Mouse (Mus musculus) forebrain, embryonic 14.5 days (tissue): ENCODE results near the gene Ulk4. TPM values are rescaled to one million over a fixed set of nuclear protein-coding genes. Genes with fewer than 3 reads are reported as not detected.
A peak's percentile ranks its signal among the peaks of the same experiment; 100 is the strongest.

Experiments used
- ATAC-seq: fragments of 200-750 bp; cut with Nextera tagmentation; 2 replicates; pipeline ENCODE4 v1.8.0; 2017; ENCODE audit warnings: mild to moderate bottlenecking, moderate library complexity
- DNase-seq: peaks from one replicate; pipeline ENCODE4 v3.0.0-alpha.2; 2015; ENCODE audit warnings: low spot score
- H3K27ac ChIP-seq: fragments of 300-500 bp; sonication (generic); 2 replicates; pipeline ENCODE4 v1.5.1; 2014; ENCODE audit warnings: low read depth, mild to moderate bottlenecking, control low read depth, low read length, moderate library complexity
- H3K27me3 ChIP-seq: fragments of 300-500 bp; sonication (generic); replicated peaks from 2 replicates; pipeline ENCODE4 v1.6.1; 2014; ENCODE audit warnings: low read length, control low read depth, mixed read lengths; ENCODE audit not compliant: control insufficient read depth, insufficient read depth
- H3K36me3 ChIP-seq: fragments of 300-500 bp; sonication (generic); 2 replicates; pipeline ENCODE4 v1.6.1; 2014; ENCODE audit warnings: low read length, control low read depth; ENCODE audit not compliant: control insufficient read depth, insufficient read depth
- H3K4me1 ChIP-seq: fragments of 300-500 bp; sonication (generic); 2 replicates; pipeline ENCODE4 v1.6.1; 2014; ENCODE audit warnings: antibody characterized with exemption, low read length, control low read depth; ENCODE audit not compliant: control insufficient read depth, insufficient read depth
- H3K4me2 ChIP-seq: fragments of 300-500 bp; sonication (generic); 2 replicates; pipeline ENCODE4 v1.6.1; 2014; ENCODE audit warnings: mild to moderate bottlenecking, control low read depth, low read length
- H3K4me3 ChIP-seq: fragments of 300-500 bp; sonication (generic); 2 replicates; pipeline ENCODE4 v1.5.1; 2014; ENCODE audit warnings: low read depth, low read length, control low read depth
- H3K9ac ChIP-seq: fragments of 300-500 bp; sonication (generic); 2 replicates; pipeline ENCODE4 v1.6.1; 2014; ENCODE audit warnings: mild to moderate bottlenecking, low read length, control low read depth, moderate library complexity
- H3K9me3 ChIP-seq: fragments of 300-500 bp; sonication (generic); replicated peaks from 2 replicates; pipeline ENCODE4 v1.6.1; 2016; ENCODE audit warnings: low read length, control low read depth, mixed read lengths; ENCODE audit not compliant: control insufficient read depth
- WGBS: fragments of 180-500 bp; shearing (Covaris S2); extraction: QIAGEN DNeasy Blood & Tissue Kit; methylation state at CpG from one replicate; pipeline ENCODE4 v1.1.7; 2014; 5-methylcytosine and 5-hydroxymethylcytosine counted together
- polyA plus RNA-seq: library from polyadenylated mRNA; unstranded; fragments of >200 nt; fragmentation: Nextera tagmentation; extraction: Ambion mirVana; gene quantifications from 2 replicates; pipeline ENCODE4 v1.2.1, GENCODE M21; 2014

The Ulk4 gene
- polyA plus RNA-seq, 1 experiment from 2014 or later: 131 TPM

DNA sequence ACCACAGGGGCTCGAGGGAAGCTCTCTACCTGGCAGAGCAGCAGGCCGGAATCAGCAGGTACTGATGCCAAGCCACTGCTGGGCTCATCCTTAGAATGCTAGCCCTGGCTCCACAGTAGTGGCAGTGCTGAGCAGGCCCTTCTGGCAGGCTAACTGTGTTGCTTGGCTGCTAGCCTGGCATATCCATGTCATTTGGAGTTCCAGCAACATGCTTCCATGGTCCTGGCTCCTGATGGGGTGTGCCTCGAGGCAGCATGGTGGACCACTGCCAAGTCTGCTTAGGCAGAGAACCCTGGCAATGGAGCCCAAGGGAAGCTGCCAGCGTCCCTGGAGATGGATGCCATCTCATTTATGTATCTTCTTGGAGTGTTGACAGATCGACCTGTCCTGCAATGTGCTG is 169.4 kb downstream of the Ulk4 start:
- peak overlapping the region; percentile 63; the same call in 1 of the 2 replicates for H3K27ac ChIP-seq
- H3K36me3 ChIP-seq: no peaks in the 10 kb centered on the region
- H3K4me3 ChIP-seq: no peak overlapping the region
- no peak overlapping the region for H3K9ac ChIP-seq
- WGBS: 29% methylated on average over 5 of the region's 5 CpGs
- no peaks in the 10 kb centered on the region for H3K27me3 ChIP-seq
- H3K9me3 ChIP-seq: no peaks in the 10 kb centered on the region
- peaks cover 13% of the 10 kb centered on the region for H3K4me1 ChIP-seq
- ATAC-seq (peak; percentile 89), DNase-seq (peak; percentile 95)
- no peak overlapping the region for H3K4me2 ChIP-seq

DNA sequence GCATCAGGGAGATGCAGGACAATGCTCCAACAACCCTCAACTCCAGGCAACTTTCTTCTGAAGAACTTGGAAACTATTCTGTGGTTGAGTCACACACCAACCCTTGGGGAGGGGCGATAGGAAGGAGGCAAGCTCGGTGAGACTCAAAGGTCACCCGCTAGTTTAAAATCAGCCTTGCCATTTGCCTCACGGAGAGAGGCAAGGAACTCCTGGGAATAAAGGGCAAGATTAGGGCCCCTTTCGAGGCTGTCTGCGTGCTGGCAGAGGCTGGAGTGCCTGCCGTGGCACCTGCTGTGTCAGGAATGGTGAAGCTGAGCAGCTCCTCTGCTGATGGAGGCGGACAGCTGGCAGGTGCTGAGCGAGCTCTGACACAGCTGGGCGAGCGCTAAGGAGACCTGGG is 169.9 kb downstream of the Ulk4 start:
- ATAC-seq (peak; percentile 28; the same call in 1 of the 2 replicates), DNase-seq (no peak)
- H3K9me3 ChIP-seq: no peaks in the 10 kb centered on the region
- no peaks in the 10 kb centered on the region for H3K36me3 ChIP-seq
- no peaks in the 10 kb centered on the region for H3K27me3 ChIP-seq
- peaks cover 13% of the 10 kb centered on the region for H3K4me1 ChIP-seq
- H3K9ac ChIP-seq: no peak overlapping the region
- WGBS: 20% methylated on average over 11 of the region's 11 CpGs
- no peak overlapping the region for H3K4me3 ChIP-seq
- no peak overlapping the region for H3K4me2 ChIP-seq
- H3K27ac ChIP-seq: peak overlapping the region; percentile 63

DNA sequence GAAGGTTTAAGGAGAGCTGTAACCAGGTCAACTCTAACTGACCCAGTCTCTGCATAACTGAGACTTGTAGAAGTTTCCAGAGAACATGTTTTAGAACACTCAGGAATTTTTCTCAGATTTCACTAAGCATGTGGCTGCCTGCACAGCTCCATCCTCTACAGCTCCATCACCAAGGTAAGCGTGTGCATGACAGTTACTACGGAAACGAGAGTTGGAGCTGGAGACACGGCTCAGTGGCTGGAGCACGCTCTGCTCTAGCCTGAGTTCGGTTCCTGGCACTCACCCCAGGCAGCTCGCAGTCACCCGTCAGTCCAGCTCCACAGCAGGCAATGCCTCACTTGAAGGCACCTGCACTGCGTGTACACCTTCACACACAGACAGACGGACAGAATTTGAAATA is 175.5 kb downstream of the Ulk4 start:
- no peaks in the 10 kb centered on the region for H3K27me3 ChIP-seq
- H3K36me3 ChIP-seq: no peaks in the 10 kb centered on the region
- H3K9me3 ChIP-seq: no peaks in the 10 kb centered on the region
- DNase-seq (no peak), ATAC-seq (no peak)
- 82% methylated on average over 10 of the region's 10 CpGs for WGBS
- H3K9ac ChIP-seq: no peak overlapping the region
- no peak overlapping the region for H3K4me3 ChIP-seq
- H3K4me2 ChIP-seq: no peak overlapping the region
- no peaks in the 10 kb centered on the region; the same call in 1 of the 2 replicates for H3K4me1 ChIP-seq
- no peak overlapping the region for H3K27ac ChIP-seq

DNA sequence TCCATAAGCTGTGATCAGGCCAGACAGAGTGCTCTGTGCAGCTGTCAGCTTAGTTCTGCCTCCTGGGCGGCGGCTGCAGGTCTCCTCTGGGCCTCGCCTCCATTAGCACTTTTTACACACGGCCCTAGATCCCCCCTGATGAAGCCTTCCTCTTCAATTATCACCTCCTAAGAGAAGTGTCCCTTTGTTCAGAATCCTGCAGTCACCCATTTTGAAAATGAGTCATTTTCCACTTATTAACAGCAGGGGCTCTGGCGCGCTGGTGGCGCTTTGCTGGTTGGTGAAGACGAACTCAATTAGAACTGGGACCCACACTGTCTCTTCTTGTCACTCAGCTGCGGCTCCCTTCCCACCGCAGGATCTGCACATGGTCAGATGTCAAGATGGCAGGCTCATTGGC is 177.5 kb downstream of the Ulk4 start:
- ATAC-seq: peak; percentile 60; the same call in 1 of the 2 replicates
- H3K9me3 ChIP-seq: no peaks in the 10 kb centered on the region
- DNase-seq: peak; percentile 63
- no peaks in the 10 kb centered on the region for H3K4me1 ChIP-seq
- H3K27ac ChIP-seq: 0 out of 2 replicates have a peak overlapping the region, but pooled peaks have one; percentile 15
- no peak overlapping the region for H3K4me2 ChIP-seq
- H3K4me3 ChIP-seq: no peak overlapping the region
- H3K27me3 ChIP-seq: no peaks in the 10 kb centered on the region
- H3K36me3 ChIP-seq: no peaks in the 10 kb centered on the region
- H3K9ac ChIP-seq: no peak overlapping the region
- 62% methylated on average over 10 of the region's 10 CpGs for WGBS

DNA sequence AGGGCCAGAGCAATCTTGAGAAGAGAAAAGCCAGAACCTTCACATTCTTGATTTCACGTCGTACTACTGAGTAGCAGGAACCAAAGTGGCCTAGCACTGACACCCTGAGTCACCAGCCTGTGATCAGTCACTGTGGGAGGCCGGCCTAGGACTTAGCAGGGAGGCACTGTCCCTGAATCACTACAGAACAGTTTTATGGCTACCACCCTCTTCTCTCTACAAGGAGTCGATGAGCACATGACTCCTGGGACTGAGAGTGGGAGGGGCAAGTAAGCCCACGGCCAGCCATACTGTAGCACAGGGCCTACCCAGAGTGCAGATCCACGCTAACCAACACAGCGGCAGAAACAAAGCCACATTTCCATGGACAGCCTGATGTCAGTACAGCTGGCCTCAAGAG is 183.2 kb downstream of the Ulk4 start:
- ATAC-seq (no peak), DNase-seq (no peak)
- WGBS: 91% methylated on average over 7 of the region's 7 CpGs
- H3K9ac ChIP-seq: no peak overlapping the region
- H3K4me2 ChIP-seq: no peak overlapping the region
- H3K4me1 ChIP-seq: no peaks in the 10 kb centered on the region
- H3K27ac ChIP-seq: no peak overlapping the region
- no peaks in the 10 kb centered on the region for H3K9me3 ChIP-seq
- no peak overlapping the region for H3K4me3 ChIP-seq
- no peaks in the 10 kb centered on the region for H3K27me3 ChIP-seq
- no peaks in the 10 kb centered on the region for H3K36me3 ChIP-seq

DNA sequence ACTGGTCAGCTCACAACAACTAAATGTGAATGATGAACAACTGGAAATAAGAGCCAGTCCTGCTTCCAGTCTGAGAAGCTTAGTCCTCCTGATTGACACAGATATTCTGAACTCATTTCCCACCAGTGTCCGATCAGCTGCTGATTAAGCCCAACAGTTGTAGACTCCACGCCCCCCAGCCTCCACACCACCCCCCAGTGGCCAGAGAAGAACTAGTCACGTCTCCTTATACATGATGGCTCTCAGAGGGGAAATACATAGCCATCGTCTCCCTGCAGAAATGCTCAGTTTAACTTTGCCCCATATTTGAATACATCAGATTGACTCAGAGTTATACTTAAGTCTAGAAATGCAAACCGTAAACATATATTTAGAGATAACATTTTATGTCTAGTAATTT is 184.4 kb downstream of the Ulk4 start:
- no peak overlapping the region for H3K9ac ChIP-seq
- no peaks in the 10 kb centered on the region for H3K36me3 ChIP-seq
- H3K27ac ChIP-seq: no peak overlapping the region
- WGBS: 82% methylated on average over 5 of the region's 5 CpGs
- no peak overlapping the region for H3K4me2 ChIP-seq
- H3K27me3 ChIP-seq: no peaks in the 10 kb centered on the region
- H3K9me3 ChIP-seq: no peaks in the 10 kb centered on the region
- ATAC-seq (no peak), DNase-seq (no peak)
- no peaks in the 10 kb centered on the region for H3K4me1 ChIP-seq
- no peak overlapping the region for H3K4me3 ChIP-seq

DNA sequence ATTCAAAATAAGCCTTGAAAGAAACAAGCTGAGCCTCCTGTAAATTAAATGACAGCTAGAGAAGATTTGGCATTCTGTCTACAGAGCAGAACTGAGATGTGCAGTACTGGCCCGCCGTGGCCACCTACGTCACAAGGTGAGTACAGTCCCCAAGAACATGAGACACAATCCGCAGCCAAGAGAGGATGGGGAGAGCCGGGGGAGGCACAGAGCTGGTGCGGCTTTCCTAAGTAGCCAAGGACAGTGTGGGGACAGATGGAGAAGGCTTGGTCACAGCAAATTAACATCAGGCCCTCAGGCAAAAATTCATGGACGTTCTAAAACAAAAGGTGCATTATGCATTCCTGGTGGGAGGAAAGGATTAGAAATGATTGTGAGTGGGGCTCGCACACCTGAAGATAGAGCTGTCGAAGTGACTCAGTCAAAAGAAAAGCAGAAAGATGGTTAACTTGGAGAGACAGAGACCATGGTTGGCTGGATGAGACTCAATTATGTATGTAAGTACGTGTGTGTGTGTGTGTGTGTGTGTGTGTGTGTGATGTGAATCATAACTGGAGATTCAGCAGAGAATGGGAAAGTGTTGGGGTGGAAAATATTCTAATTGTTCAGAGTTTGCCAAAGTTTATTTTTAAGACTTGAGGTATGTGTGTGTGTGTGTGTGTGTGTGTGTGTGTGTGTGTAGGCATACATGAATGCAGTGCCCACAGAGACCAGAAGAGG is 185.8 kb downstream of the Ulk4 start:
- H3K27me3 ChIP-seq: no peaks in the 10 kb centered on the region
- H3K4me1 ChIP-seq: no peaks in the 10 kb centered on the region
- no peak overlapping the region for H3K4me3 ChIP-seq
- DNase-seq (no peak), ATAC-seq (no peak)
- 76% methylated on average over 10 of the region's 10 CpGs for WGBS
- H3K27ac ChIP-seq: no peak overlapping the region
- no peak overlapping the region for H3K4me2 ChIP-seq
- no peak overlapping the region for H3K9ac ChIP-seq
- no peaks in the 10 kb centered on the region for H3K9me3 ChIP-seq
- no peaks in the 10 kb centered on the region for H3K36me3 ChIP-seq

DNA sequence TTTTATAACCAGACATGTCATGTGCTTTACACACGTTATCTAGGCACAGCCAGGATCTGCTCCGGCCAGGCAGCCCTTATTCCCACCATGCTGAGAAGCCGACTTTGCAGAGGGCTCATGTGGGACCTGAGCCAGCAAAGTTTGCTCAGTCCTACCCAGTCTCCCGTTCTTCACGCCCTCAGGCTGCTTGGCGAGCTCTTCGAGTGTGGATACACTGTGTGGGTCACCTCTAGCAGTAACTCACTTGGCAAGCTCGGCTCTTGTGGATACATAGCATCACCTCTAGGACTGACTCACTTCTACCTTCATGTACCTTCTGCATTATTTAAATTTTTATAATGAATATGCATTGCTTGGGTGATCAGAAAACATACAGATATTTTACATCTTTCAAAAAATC is 189.3 kb downstream of the Ulk4 start:
- Histone ChIP-seq H3K9me3 (no peaks in the 10 kb centered on the region), H3K9ac (no peak overlapping the region), H3K4me3 (no peak overlapping the region), H3K27ac (no peak overlapping the region), H3K4me1 (0 out of 2 replicates have a peak, but pooled peaks cover 6% of the 10 kb centered on the region), H3K36me3 (no peaks in the 10 kb centered on the region), H3K27me3 (no peaks in the 10 kb centered on the region), H3K4me2 (no peak overlapping the region)
- no peak for ATAC-seq
- no peak for DNase-seq
- 74% methylated on average over 8 of the region's 8 CpGs for WGBS

DNA sequence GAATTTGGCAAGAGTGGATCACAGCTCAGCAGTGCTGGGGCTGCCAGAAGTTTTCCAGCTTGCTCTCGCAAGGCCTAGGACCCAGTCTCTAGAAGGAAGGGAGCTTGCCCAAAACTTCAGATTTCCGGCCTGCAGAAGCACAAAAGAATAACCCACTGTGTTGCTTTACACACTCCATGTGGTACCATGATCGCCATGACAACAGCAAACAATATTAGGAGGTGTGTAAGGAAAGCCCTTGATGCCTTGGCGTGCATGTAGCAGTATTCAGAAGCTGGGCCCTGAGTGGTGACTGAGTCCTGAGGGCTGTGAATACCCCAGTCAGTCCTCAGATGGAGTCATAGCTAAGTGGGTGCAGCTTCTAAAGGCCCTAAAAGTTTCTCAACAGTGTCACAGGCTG is 192.8 kb downstream of the Ulk4 start:
- Histone ChIP-seq H3K4me2 (no peak overlapping the region), H3K36me3 (no peaks in the 10 kb centered on the region), H3K4me3 (no peak overlapping the region), H3K4me1 (peaks cover 12% of the 10 kb centered on the region), H3K9me3 (no peaks in the 10 kb centered on the region), H3K27me3 (no peaks in the 10 kb centered on the region), H3K27ac (no peak overlapping the region), H3K9ac (no peak overlapping the region)
- DNase-seq (peak; percentile 48), ATAC-seq (no peak)
- 41% methylated on average over 4 of the region's 4 CpGs for WGBS
